Mouse (Mus musculus) G1E (cell line): Measurements from ENCODE around the gene Pvr.
A peak's percentile ranks its signal among the peaks of the same experiment; 100 is the strongest.

Experiments
- CTCF ChIP-seq: IDR thresholded peaks from 2 replicates; pipeline ENCODE4 v1.5.1; 2012; ENCODE audit warnings: low read depth, low read length, inconsistent platforms, mixed read lengths
- GATA1 ChIP-seq: IDR thresholded peaks from 2 replicates; pipeline ENCODE4 v1.6.1; 2012; ENCODE audit warnings: borderline replicate concordance, low read length, inconsistent platforms, mixed read lengths
- POLR2AphosphoS5 ChIP-seq: IDR thresholded peaks from 2 replicates; pipeline ENCODE4 v1.6.1; 2012; ENCODE audit warnings: low read depth, low read length, inconsistent platforms; ENCODE audit not compliant: insufficient replicate concordance
- TAL1 ChIP-seq: conservative IDR thresholded peaks from 2 replicates; pipeline ENCODE4 v1.6.1; 2012; ENCODE audit warnings: low read depth, low read length, inconsistent platforms, mixed read lengths

DNA sequence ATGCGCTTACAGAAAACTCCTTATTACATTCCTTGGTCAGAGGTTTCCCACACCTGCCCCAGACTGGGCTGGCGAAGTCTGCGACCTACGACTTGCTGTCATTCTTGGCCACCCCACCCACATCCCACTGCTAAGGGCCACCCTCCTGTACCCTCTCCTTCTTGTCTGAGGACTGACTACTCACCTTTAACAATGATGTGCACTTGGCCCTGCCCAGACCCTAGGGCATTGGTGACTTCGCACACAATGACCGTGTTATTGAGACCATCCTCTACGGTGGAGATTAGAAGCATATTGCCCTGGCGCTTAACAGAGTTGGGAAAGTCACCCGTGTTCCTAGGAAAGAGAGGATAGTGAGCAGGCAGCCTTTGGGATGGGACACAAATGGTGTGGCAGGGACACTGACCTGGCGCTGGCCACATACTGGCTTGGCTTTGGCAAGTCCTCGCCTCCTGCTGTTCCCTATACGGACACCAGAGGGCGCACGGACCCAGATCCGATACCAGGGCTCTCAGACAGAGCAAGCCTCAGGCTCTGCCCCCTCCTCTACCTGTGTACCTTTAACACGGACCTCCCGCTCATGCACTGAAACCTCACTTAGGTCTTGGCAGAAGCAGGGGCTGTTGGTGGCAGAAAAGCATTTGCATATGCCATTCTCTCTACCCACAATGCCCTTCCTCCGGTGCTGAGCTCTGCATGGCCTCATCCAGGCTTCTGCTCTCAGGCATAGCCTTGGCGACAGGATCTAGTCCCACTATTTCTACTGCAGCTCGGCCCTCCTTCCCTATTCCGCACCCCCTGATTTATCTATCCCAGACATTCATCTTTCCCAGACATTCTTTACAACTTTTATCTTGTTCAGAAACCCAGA, 10.3 kb downstream of the Pvr start:
- TF ChIP-seq CTCF (peak; percentile 90), TAL1 (no peak), GATA1 (no peak), POLR2AphosphoS5 (no peak)
